Mouse (Mus musculus) liver (tissue): ENCODE results near the gene Tmem262.
"Not testable (repeated sequence)": the region's sequence is repeated elsewhere in the genome, so short reads cannot be mapped to it uniquely, and the experiment has no call there.

Experiments
- DNase-seq: peaks from one replicate; pipeline ENCODE4 v3.0.0-alpha.2; 2020; ENCODE audit warnings: mixed read lengths

Tmem262 gene

GRCm38 (mm10) chr19:6079983-6080480 lies at the start of gene Tmem262:
Tmem262 (plus strand) TSS chr19:6080033.
- DNase-seq = no peak

- DNase-seq = no peak
Observed at GRCm38 (mm10) chr19:6030520-6031280, 49.1 kb upstream of the Tmem262 start.

- DNase-seq = no peak
Observed at GRCm38 (mm10) chr19:6035966-6036585, 43.8 kb upstream of the Tmem262 start.

GRCm38 (mm10) chr19:6037695-6038094 lies 42.1 kb upstream of the Tmem262 start:
- no peak for DNase-seq

- DNase-seq = no peak
Observed at GRCm38 (mm10) chr19:6038326-6038725, 41.5 kb upstream of the Tmem262 start.

GRCm38 (mm10) chr19:6040002-6040401 lies 39.8 kb upstream of the Tmem262 start:
- no peak for DNase-seq

GRCm38 (mm10) chr19:6042293-6042692 lies 37.5 kb upstream of the Tmem262 start:
- no peak for DNase-seq

GRCm38 (mm10) chr19:6044102-6044501 lies 35.7 kb upstream of the Tmem262 start:
- not testable (repeated sequence) for DNase-seq

GRCm38 (mm10) chr19:6045366-6046293 lies 34.2 kb upstream of the Tmem262 start:
- no peak for DNase-seq

- peak; percentile 91 for DNase-seq
Observed at GRCm38 (mm10) chr19:6046294-6047153, 33.3 kb upstream of the Tmem262 start, which contains the start of gene Syvn1. Syvn1 (plus strand) TSS chr19:6046576.

GRCm38 (mm10) chr19:6047154-6047898 lies 32.5 kb upstream of the Tmem262 start:
- no peak for DNase-seq

- DNase-seq = no peak
Observed at GRCm38 (mm10) chr19:6047899-6048166, 32.0 kb upstream of the Tmem262 start.

GRCm38 (mm10) chr19:6048681-6049410 lies 31.0 kb upstream of the Tmem262 start:
- DNase-seq = no peak

- DNase-seq = no peak
Observed at GRCm38 (mm10) chr19:6052516-6052915, 27.3 kb upstream of the Tmem262 start.

- no peak for DNase-seq
Observed at GRCm38 (mm10) chr19:6054296-6054695, 25.5 kb upstream of the Tmem262 start.

- no peak for DNase-seq
Observed at GRCm38 (mm10) chr19:6056696-6057095, 23.1 kb upstream of the Tmem262 start.

- peak; percentile 99 for DNase-seq
Observed at GRCm38 (mm10) chr19:6057313-6058096, 22.3 kb upstream of the Tmem262 start, which contains the start of the genes Mrpl49 and Fau. Mrpl49 (minus strand) TSS chr19:6057785. Fau (plus strand) TSS chr19:6057844.

- no peak for DNase-seq
Observed at GRCm38 (mm10) chr19:6058513-6058912, 21.3 kb upstream of the Tmem262 start.

GRCm38 (mm10) chr19:6058966-6059365 lies 20.9 kb upstream of the Tmem262 start:
- DNase-seq = no peak

GRCm38 (mm10) chr19:6061021-6061533 lies 18.8 kb upstream of the Tmem262 start, which contains the start of gene Znhit2:
Znhit2 (plus strand) TSS chr19:6061192.
- peak; percentile 93 for DNase-seq
